Mouse (Mus musculus) WW6 (cell line): ENCODE data around the gene Clca3a1.
"Not testable (repeated sequence)": the region's sequence is repeated elsewhere in the genome, so short reads cannot be mapped to it uniquely, and the experiment has no call there.

ENCODE experiments used
- DNase-seq: peaks from one replicate; pipeline ENCODE4 v3.0.0-alpha.2; 2013; ENCODE audit warnings: low read depth, low spot score

Gene Clca3a1

GRCm38 (mm10) chr3:144760592-144761309 is at the start of gene Clca3a1:
Gene Clca3a1 (minus strand): TSS chr3:144760977.
- DNase-seq, result no peak

GRCm38 (mm10) chr3:144808153-144808925 is 47.6 kb upstream of the Clca3a1 start:
- not testable (repeated sequence) for DNase-seq

GRCm38 (mm10) chr3:144806626-144807025 is 45.8 kb upstream of the Clca3a1 start:
- not testable (repeated sequence) for DNase-seq

- DNase-seq, result peak; percentile 20
Observed at GRCm38 (mm10) chr3:144801861-144802260, 41.1 kb upstream of the Clca3a1 start.

GRCm38 (mm10) chr3:144785181-144786148 is 24.7 kb upstream of the Clca3a1 start:
- DNase-seq, result no peak

- no peak for DNase-seq
Observed at GRCm38 (mm10) chr3:144765161-144765560, 4.4 kb upstream of the Clca3a1 start.

- no peak for DNase-seq
Observed at GRCm38 (mm10) chr3:144761454-144761853, 677 bp upstream of the Clca3a1 start.

GRCm38 (mm10) chr3:144759719-144760118 is 1.1 kb downstream of the Clca3a1 start:
- DNase-seq, result no peak

- DNase-seq, result not testable (repeated sequence)
Observed at GRCm38 (mm10) chr3:144756103-144756502, 4.7 kb downstream of the Clca3a1 start.

GRCm38 (mm10) chr3:144753120-144753519 is 7.7 kb downstream of the Clca3a1 start:
- no peak for DNase-seq

- DNase-seq, result not testable (repeated sequence)
Observed at GRCm38 (mm10) chr3:144749062-144749963, 11.5 kb downstream of the Clca3a1 start.

GRCm38 (mm10) chr3:144747706-144748105 is 13.1 kb downstream of the Clca3a1 start:
- DNase-seq, result not testable (repeated sequence)

GRCm38 (mm10) chr3:144738396-144738795 is 22.4 kb downstream of the Clca3a1 start:
- DNase-seq, result not testable (repeated sequence)

GRCm38 (mm10) chr3:144736831-144737230 is 23.9 kb downstream of the Clca3a1 start:
- no peak for DNase-seq

- DNase-seq, result no peak
Observed at GRCm38 (mm10) chr3:144723455-144723854, 37.3 kb downstream of the Clca3a1 start.

GRCm38 (mm10) chr3:144722566-144722965 is 38.2 kb downstream of the Clca3a1 start:
- not testable (repeated sequence) for DNase-seq

- no peak for DNase-seq
Observed at GRCm38 (mm10) chr3:144721860-144722256, 38.9 kb downstream of the Clca3a1 start.

GRCm38 (mm10) chr3:144721077-144721859 is 39.5 kb downstream of the Clca3a1 start:
- no peak for DNase-seq

GRCm38 (mm10) chr3:144719901-144720747 is 40.7 kb downstream of the Clca3a1 start, which contains the start of gene Sh3glb1:
Gene Sh3glb1 (minus strand): TSS chr3:144720335.
- peak; percentile 57 for DNase-seq
